Mouse (Mus musculus): ENCODE results near the gene Magi3.

Magi3 gene

GRCm38 (mm10) chr3:104220295-104220965 lies at the start of gene Magi3:
Gene Magi3 (minus strand): TSS chr3:104220374.
- peak; percentile 96 for DNase-seq (ENCODE audit: low spot score)

GRCm38 (mm10) chr3:104264530-104265145 lies 44.5 kb upstream of the Magi3 start:
- DNase-seq (ENCODE audit: low spot score) = peak; percentile 13

GRCm38 (mm10) chr3:104260221-104260620 lies 40.0 kb upstream of the Magi3 start:
- no peak for DNase-seq (ENCODE audit: low spot score)

- DNase-seq (ENCODE audit: low spot score) = no peak
These were observed 39.0 kb upstream of the Magi3 start for GRCm38 (mm10) chr3:104259168-104259567.

GRCm38 (mm10) chr3:104257041-104257440 lies 36.9 kb upstream of the Magi3 start:
- no peak for DNase-seq (ENCODE audit: low spot score)

DNA sequence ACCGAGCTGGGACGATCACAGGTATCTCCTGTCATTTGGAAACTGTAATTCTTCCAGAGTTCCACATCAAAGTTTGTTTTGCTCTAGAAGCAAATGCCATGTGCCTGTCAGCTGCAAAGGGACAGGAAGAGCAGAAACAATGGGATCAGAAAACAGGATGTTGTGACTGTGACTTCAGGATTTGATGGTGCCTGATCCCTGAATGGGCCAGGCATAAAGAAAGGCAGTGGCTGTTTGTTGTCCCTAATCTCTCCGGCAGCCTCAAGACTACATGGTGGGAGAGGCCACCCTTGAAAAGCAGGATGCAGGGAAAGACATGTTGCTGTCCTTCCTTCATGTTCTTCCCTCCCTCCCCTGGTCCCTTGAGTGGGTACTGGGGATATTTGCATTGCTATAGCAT lies 33.6 kb upstream of the Magi3 start:
- DNase-seq (ENCODE audit: low spot score) = no peak

- DNase-seq (ENCODE audit: low spot score) = no peak
These were observed 27.7 kb upstream of the Magi3 start for GRCm38 (mm10) chr3:104247850-104248249.

GRCm38 (mm10) chr3:104247057-104247456 lies 26.9 kb upstream of the Magi3 start:
- DNase-seq (ENCODE audit: low spot score) = no peak

- DNase-seq (ENCODE audit: low spot score) = no peak
These were observed 24.2 kb upstream of the Magi3 start for GRCm38 (mm10) chr3:104244373-104244772.

- DNase-seq (ENCODE audit: low spot score) = no peak
These were observed 23.8 kb upstream of the Magi3 start for GRCm38 (mm10) chr3:104243972-104244371.

- no peak for DNase-seq (ENCODE audit: low spot score)
These were observed 19.6 kb upstream of the Magi3 start for GRCm38 (mm10) chr3:104239785-104240184.

DNA sequence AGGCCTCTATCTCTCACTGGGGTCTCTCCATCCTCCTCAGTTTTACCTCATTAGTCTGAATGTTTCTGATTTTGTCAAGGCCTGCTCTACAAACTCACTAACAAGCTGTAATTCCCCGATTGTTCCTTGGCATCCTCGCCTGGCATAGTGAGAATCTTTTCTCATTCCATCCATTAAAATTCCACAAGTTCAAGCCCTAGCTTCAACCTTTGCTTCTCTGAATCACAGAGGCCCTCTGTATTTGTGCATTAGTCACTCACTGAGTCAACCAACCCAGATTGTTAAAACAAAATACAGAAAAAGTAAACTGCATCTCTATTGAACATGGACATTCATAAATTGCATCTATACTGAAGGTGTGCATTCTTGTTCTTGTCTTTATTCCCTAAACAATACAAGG lies 19.2 kb upstream of the Magi3 start:
- no peak for DNase-seq (ENCODE audit: low spot score)

GRCm38 (mm10) chr3:104237846-104238440 lies 17.8 kb upstream of the Magi3 start:
- no peak for DNase-seq (ENCODE audit: low spot score)

- no peak for DNase-seq (ENCODE audit: low spot score)
These were observed 15.9 kb upstream of the Magi3 start for GRCm38 (mm10) chr3:104236029-104236428.

- DNase-seq (ENCODE audit: low spot score) = no peak
These were observed 14.9 kb upstream of the Magi3 start for GRCm38 (mm10) chr3:104235099-104235498.

DNA sequence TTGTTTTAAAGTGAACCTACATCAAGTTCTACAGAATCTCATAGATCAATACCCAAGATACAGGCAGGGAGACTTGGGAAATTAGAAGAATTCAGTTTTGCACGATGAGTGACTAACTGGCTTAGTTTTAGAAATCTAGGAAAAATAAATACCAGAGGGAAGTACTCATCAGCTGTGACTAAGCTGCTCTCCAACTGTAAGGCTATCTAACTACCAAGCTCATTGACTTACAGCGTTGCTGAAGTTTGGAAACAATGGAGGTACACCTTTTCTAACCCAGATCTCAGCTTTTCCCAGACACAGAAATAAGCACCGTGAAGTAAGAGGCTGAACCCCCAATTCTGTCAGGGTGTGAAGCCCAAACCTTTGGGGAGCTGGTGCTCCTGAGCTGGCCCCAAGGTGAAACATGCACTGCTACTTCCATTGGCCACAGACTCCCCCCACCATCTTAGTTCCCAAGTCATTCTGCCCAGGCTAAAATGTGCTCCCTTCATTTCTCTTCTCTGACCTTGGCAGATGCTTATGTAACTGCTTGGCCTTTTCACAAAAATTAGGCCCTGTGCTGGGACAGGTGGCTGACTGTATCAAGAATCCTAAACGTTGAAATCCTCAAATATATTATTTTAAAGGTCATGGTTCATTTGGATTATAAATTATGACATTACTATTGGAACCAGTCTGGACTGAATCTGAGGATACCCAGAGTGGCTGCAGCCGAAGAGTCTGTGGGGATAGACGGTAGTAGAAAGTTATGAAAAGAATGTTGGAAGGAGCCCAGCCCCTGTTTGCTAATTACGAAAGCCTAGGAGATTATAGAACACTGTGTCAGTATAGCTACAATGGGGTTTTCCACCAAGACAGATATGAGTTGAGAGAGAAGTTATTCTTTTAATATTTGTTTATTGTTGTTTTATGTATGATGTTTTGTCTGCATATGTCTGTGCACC lies 13.5 kb upstream of the Magi3 start:
- no peak for DNase-seq (ENCODE audit: low spot score)

DNA sequence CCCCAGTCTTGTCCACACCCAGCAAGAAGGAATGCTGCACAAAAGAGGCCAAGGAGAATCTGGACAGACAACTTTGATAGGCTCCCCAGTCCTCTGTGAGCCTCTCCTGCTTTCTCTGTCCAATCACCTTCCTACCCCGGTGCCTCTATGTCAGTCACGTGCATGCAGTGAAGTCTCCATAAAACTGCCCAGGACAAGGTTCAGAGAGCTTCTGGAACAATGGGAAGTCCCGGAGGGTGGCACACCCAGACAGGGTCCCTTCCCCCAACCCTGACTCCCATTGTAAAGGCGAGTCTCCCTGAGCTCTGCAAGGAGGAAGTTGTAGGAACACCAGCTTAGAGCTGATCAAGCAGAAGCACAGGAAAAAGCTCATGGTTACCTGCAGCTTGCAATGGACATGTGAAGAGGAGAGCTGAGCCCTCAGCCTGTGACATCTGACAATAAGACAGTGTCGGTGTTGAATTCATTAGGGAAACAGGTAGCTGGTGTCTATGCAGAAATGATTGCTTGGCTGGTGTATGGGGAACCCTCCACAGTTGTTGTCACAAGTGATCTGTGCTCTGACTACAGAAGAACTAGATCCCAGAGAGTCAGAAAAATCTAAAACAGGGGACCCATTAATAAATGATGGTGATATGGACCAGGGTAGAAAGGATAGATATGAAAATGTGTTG lies 7.4 kb upstream of the Magi3 start:
- no peak for DNase-seq (ENCODE audit: low spot score)

GRCm38 (mm10) chr3:104226731-104227130 lies 6.6 kb upstream of the Magi3 start:
- DNase-seq (ENCODE audit: low spot score) = no peak

- DNase-seq (ENCODE audit: low spot score) = no peak
These were observed 982 bp upstream of the Magi3 start for GRCm38 (mm10) chr3:104221156-104221555.

DNA sequence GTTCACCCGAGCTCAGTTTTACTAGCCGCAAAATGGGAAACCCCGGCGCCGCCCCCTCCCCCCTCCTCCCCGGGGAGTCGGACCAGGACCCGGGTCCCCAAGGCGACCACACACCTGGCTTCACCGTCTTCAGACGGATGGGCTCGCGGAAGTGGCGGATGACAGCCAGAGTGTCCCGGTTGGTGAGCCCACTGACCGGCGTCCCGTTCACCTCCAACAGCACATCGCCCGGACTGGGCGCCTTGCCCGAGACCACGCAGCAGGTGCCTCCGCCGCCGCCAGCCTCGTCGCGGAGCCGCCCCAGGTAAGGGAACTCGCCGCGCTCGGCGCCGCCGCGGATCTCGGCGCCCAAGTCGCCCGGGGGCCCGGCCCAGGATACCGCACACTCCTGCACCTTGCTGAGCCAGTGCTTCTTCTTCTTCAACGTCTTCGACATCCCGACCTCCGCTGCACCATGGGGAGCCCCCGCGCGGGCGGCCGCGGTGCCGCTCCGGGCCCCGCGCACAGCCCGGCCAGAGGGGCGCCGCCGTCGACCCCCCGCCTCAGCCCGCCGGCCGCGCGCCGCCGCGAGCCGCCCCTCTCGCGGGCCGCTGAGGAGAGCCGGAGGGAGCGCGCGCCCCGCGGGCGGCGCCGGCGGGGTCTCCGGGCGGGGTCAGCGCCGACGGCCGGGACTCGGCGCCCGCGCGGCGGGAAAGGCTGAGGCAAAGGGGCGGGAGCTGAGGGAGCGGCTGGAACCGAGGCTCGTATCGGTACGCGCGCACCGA lies 461 bp downstream of the Magi3 start:
- DNase-seq (ENCODE audit: low spot score) = peak; percentile 33

- DNase-seq (ENCODE audit: low spot score) = no peak
These were observed 1.2 kb downstream of the Magi3 start for GRCm38 (mm10) chr3:104218926-104219325.

All from left cerebral cortex, adult 11 months (tissue).